Mouse (Mus musculus) right cerebral cortex, postnatal 36 days (tissue): ENCODE results near the gene Olfr427.
"Not testable (repeated sequence)": the region's sequence is repeated elsewhere in the genome, so short reads cannot be mapped to it uniquely, and the experiment has no call there.

Experiments used
- DNase-seq, 2 experiments: peaks; one replicate each; pipeline ENCODE4 v3.0.0; 2022; ENCODE audit warnings: low spot score in 2 of 2, mixed read lengths in 1 of 2

Gene Olfr427

GRCm38 (mm10) chr1:174096591-174096990, at the start of gene Olfr427:
Gene Olfr427, plus strand, starts transcription at chr1:174096891.
- DNase-seq = no peak

GRCm38 (mm10) chr1:174048227-174048626, 48.5 kb upstream of the Olfr427 start:
- DNase-seq = not testable (repeated sequence)

- DNase-seq = no peak
Measured at GRCm38 (mm10) chr1:174048893-174049292, 47.8 kb upstream of the Olfr427 start, which contains the start of gene Olfr432. Gene Olfr432, plus strand, starts transcription at chr1:174049205.

GRCm38 (mm10) chr1:174049357-174049756, 47.3 kb upstream of the Olfr427 start:
- DNase-seq = not testable (repeated sequence)

- DNase-seq = no peak
Measured at GRCm38 (mm10) chr1:174050532-174050931, 46.2 kb upstream of the Olfr427 start.

GRCm38 (mm10) chr1:174051515-174051914, 45.2 kb upstream of the Olfr427 start:
- no peak for DNase-seq

GRCm38 (mm10) chr1:174051931-174052536, 44.7 kb upstream of the Olfr427 start:
- no peak for DNase-seq

GRCm38 (mm10) chr1:174052981-174053380, 43.7 kb upstream of the Olfr427 start:
- no peak for DNase-seq

- DNase-seq = no peak
Measured at GRCm38 (mm10) chr1:174055248-174055647, 41.4 kb upstream of the Olfr427 start.

- DNase-seq = no peak
Measured at GRCm38 (mm10) chr1:174066305-174066704, 30.4 kb upstream of the Olfr427 start, which contains the start of gene Olfr430. Gene Olfr430, plus strand, starts transcription at chr1:174066605.

- DNase-seq = no peak
Measured at GRCm38 (mm10) chr1:174084031-174084430, 12.7 kb upstream of the Olfr427 start, which contains the start of gene Olfr429. Gene Olfr429, plus strand, starts transcription at chr1:174084331.

GRCm38 (mm10) chr1:174103735-174104134, 7.0 kb downstream of the Olfr427 start:
- no peak for DNase-seq

- no peak for DNase-seq
Measured at GRCm38 (mm10) chr1:174121062-174121461, 24.4 kb downstream of the Olfr427 start, which contains the start of gene Olfr231. Gene Olfr231, minus strand, starts transcription at chr1:174121162.

GRCm38 (mm10) chr1:174131217-174131616, 34.5 kb downstream of the Olfr427 start, which contains the start of gene Olfr424:
Gene Olfr424, plus strand, starts transcription at chr1:174131517.
- no peak for DNase-seq

GRCm38 (mm10) chr1:174131999-174132398, 35.3 kb downstream of the Olfr427 start:
- DNase-seq = no peak

- no peak for DNase-seq
Measured at GRCm38 (mm10) chr1:174141384-174141783, 44.7 kb downstream of the Olfr427 start.

GRCm38 (mm10) chr1:174146696-174147095, 50.0 kb downstream of the Olfr427 start:
- DNase-seq = no peak

GRCm38 (mm10) chr1:174149289-174149688, 52.6 kb downstream of the Olfr427 start:
- no peak for DNase-seq
